Mouse (Mus musculus) C2C12 (cell line): ENCODE measurements around the gene Olfr1135. TPM values are rescaled to one million over a fixed set of nuclear protein-coding genes. Genes with fewer than 3 reads are reported as not detected.

Experiments
- H3K27me3 ChIP-seq: one replicate; pipeline ENCODE4 v1.6.1; 2011; ENCODE audit not compliant: control insufficient read depth, insufficient read depth, insufficient read length
- H3K36me3 ChIP-seq: one replicate; pipeline ENCODE4 v1.6.1; 2011; ENCODE audit not compliant: control insufficient read depth, insufficient read depth
- H3K4me3 ChIP-seq: one replicate; pipeline ENCODE4 v1.5.1; 2011; ENCODE audit warnings: mild to moderate bottlenecking, control low read depth; ENCODE audit not compliant: poor library complexity, insufficient read depth, severe bottlenecking
- H3K79me2 ChIP-seq: one replicate; pipeline ENCODE4 v1.6.1; 2011; ENCODE audit not compliant: control insufficient read depth, insufficient read depth
- H3K79me3 ChIP-seq: one replicate; pipeline ENCODE4 v1.6.1; 2011; ENCODE audit warnings: low read depth, control low read depth
- H3ac ChIP-seq: one replicate; pipeline ENCODE3; 2011; ENCODE audit warnings: low read depth; ENCODE audit not compliant: control insufficient read depth, insufficient read length
- CEBPB ChIP-seq: IDR thresholded peaks from one replicate; pipeline ENCODE4 v1.6.1; 2011; ENCODE audit warnings: low read depth, mild to moderate bottlenecking, control low read depth, moderate library complexity
- CTCF ChIP-seq: IDR thresholded peaks from one replicate; pipeline ENCODE4 v1.5.1; 2011; ENCODE audit not compliant: control insufficient read depth, insufficient read depth, insufficient read length
- FOSL1 ChIP-seq: IDR thresholded peaks from one replicate; pipeline ENCODE4 v1.8.0; 2011; ENCODE audit warnings: mild to moderate bottlenecking, low read length; ENCODE audit not compliant: poor library complexity, insufficient read depth, severe bottlenecking
- MAX ChIP-seq: IDR thresholded peaks from one replicate; pipeline ENCODE4 v1.6.1; 2011; ENCODE audit warnings: mild to moderate bottlenecking, control low read depth
- MYOD1 ChIP-seq: IDR thresholded peaks from one replicate; pipeline ENCODE4 v1.6.1; 2011; ENCODE audit warnings: low read depth; ENCODE audit not compliant: control insufficient read depth, insufficient read length
- MYOG ChIP-seq: IDR thresholded peaks from one replicate; pipeline ENCODE4 v1.6.1; 2011; ENCODE audit not compliant: control insufficient read depth, insufficient read length; ENCODE audit errors: extremely low read depth
- USF1 ChIP-seq: IDR thresholded peaks from one replicate; pipeline ENCODE4 v1.6.1; 2011; ENCODE audit warnings: low read depth, mild to moderate bottlenecking, control low read depth, moderate library complexity
- polyA plus RNA-seq: library from polyadenylated mRNA; unstranded; fragments of >200 nt; fragmentation: generic; extraction: Trizol; gene quantifications from one replicate; pipeline ENCODE4 v1.2.1, GENCODE M21; 2012; ENCODE audit warnings: missing spikeins

Olfr1135 gene
- polyA plus RNA-seq, 1 experiment: not detected

GRCm38 (mm10) chr2:87637435-87637834 is 36.0 kb downstream of the Olfr1135 start, which contains the start of gene Olfr1132:
Gene Olfr1132 (minus strand): TSS chr2:87637535.
- no peak within 1 kb of the TSS for H3K4me3 ChIP-seq
- no peaks in the 10 kb centered on the region for H3K79me3 ChIP-seq
- no peaks in the 10 kb centered on the region for H3K36me3 ChIP-seq
- no peaks in the 10 kb centered on the region for H3K79me2 ChIP-seq
- no peak for TF ChIP-seq MAX
- TF ChIP-seq USF1: no peak
- TF ChIP-seq CTCF: no peak
- no peak for TF ChIP-seq MYOG
- no peak for TF ChIP-seq CEBPB
- no peak for TF ChIP-seq FOSL1
- no peak for TF ChIP-seq MYOD1
- H3K27me3 ChIP-seq: no peaks in the 10 kb centered on the region
- H3ac ChIP-seq: no peak within 1 kb of the TSS

- Histone ChIP-seq H3ac (no peak within 1 kb of the TSS), H3K27me3 (no peaks in the 10 kb centered on the region), H3K79me3 (no peaks in the 10 kb centered on the region), H3K36me3 (no peaks in the 10 kb centered on the region), H3K79me2 (no peaks in the 10 kb centered on the region), H3K4me3 (no peak within 1 kb of the TSS)
- TF ChIP-seq CTCF (no peak), CEBPB (no peak), MAX (no peak), USF1 (no peak), FOSL1 (no peak), MYOD1 (no peak), MYOG (no peak)
These were observed 46.7 kb downstream of the Olfr1135 start, which contains the start of gene Olfr1131 for GRCm38 (mm10) chr2:87626804-87627203. Gene Olfr1131 (plus strand): TSS chr2:87627104.

Other genes with a start within 250 kb of the Olfr1135 start
- not detected for gene Olfr1124, start 243.4 kb downstream of the Olfr1135 start, polyA plus RNA-seq
- not detected for gene Olfr1126, start 219.7 kb downstream of the Olfr1135 start, polyA plus RNA-seq
- gene Pramel7, start 176.6 kb downstream of the Olfr1135 start, polyA plus RNA-seq: not detected
- gene Pramel6, start 167.1 kb downstream of the Olfr1135 start, polyA plus RNA-seq: not detected
- gene Olfr153, start 141.9 kb downstream of the Olfr1135 start, polyA plus RNA-seq: not detected
- gene Olfr1128, start 128.1 kb downstream of the Olfr1135 start, polyA plus RNA-seq: not detected
- not detected for gene Olfr1129, start 99.8 kb downstream of the Olfr1135 start, polyA plus RNA-seq
- not detected for gene Olfr1130, start 67.5 kb downstream of the Olfr1135 start, polyA plus RNA-seq
- gene Olfr1131, start 46.6 kb downstream of the Olfr1135 start, polyA plus RNA-seq: not detected
- not detected for gene Olfr1132, start 36.1 kb downstream of the Olfr1135 start, polyA plus RNA-seq
- not detected for gene Olfr1133, start 26.3 kb downstream of the Olfr1135 start, polyA plus RNA-seq
- not detected for gene Olfr1134, start 15.2 kb downstream of the Olfr1135 start, polyA plus RNA-seq
- gene Olfr1136, start 20.3 kb upstream of the Olfr1135 start, polyA plus RNA-seq: not detected
- gene Olfr1137, start 39.5 kb upstream of the Olfr1135 start, polyA plus RNA-seq: not detected
- not detected for gene Olfr1138, start 66.3 kb upstream of the Olfr1135 start, polyA plus RNA-seq
- gene Olfr1140, start 70.1 kb upstream of the Olfr1135 start, polyA plus RNA-seq: not detected
- not detected for gene Olfr1141, start 80.3 kb upstream of the Olfr1135 start, polyA plus RNA-seq
- not detected for gene Olfr152, start 105.8 kb upstream of the Olfr1135 start, polyA plus RNA-seq
- gene Olfr1143, start 126.9 kb upstream of the Olfr1135 start, polyA plus RNA-seq: not detected
- gene Olfr1145, start 136.2 kb upstream of the Olfr1135 start, polyA plus RNA-seq: not detected
- gene Olfr1148, start 156.9 kb upstream of the Olfr1135 start, polyA plus RNA-seq: not detected
- gene Olfr1150-ps1, start 170.3 kb upstream of the Olfr1135 start, polyA plus RNA-seq: not detected
- not detected for gene Olfr1151, start 182.2 kb upstream of the Olfr1135 start, polyA plus RNA-seq
- gene Olfr1152, start 192.8 kb upstream of the Olfr1135 start, polyA plus RNA-seq: not detected
- not detected for gene Olfr1153, start 221.3 kb upstream of the Olfr1135 start, polyA plus RNA-seq
- not detected for gene Olfr1154, start 231.5 kb upstream of the Olfr1135 start, polyA plus RNA-seq